Mouse (Mus musculus) embryonic fibroblast, embryonic 13.5 days (primary cell): Measurements from ENCODE around the gene Ttc41.

ENCODE experiments used
- CTCF ChIP-seq: IDR thresholded peaks from 2 replicates; pipeline ENCODE4 v1.5.1; 2011; ENCODE audit warnings: mild to moderate bottlenecking, control low read depth, low read length, moderate library complexity, borderline replicate concordance; ENCODE audit not compliant: insufficient read depth
- POLR2A ChIP-seq: IDR thresholded peaks from 2 replicates; pipeline ENCODE4 v1.6.1; 2011; ENCODE audit warnings: low read depth, mild to moderate bottlenecking, control low read depth, low read length, moderate library complexity

DNA sequence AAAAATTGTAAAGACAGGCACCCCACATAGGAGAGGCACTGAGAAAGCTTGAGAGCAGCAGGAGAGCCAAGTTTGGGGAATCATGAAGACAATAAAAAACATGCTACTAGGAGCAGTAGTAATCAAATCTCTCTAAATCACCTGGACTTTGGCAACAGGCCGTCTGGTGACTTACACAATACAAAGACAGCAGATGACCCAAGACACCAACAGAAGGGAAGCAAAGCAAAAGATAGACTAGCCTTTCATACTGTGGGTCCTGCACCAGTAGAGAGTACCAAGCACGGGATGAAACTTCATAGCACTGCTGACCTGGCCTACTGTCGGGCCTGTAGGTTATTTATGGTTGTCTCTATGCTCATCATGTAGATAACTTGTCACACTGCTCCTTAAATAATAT lies 5.4 kb upstream of the Ttc41 start:
- TF ChIP-seq CTCF: no peak
- no peak for TF ChIP-seq POLR2A
